Mouse (Mus musculus) spleen, embryonic (tissue): ENCODE results near the gene 9330182L06Rik.

Experiments used
- CTCF ChIA-PET: fragments of 350-600 bp; sonication (Branson Sonifier 250); formaldehyde crosslinking; loops from one replicate; lab custom pipeline; 2022; lab: Charles Lee

Gene 9330182L06Rik

GRCm38 (mm10) chr5:9361982-9362661 lies 96.2 kb downstream of the 9330182L06Rik start:
- CTCF ChIA-PET: no interaction called here

GRCm38 (mm10) chr5:9364937-9365336 lies 99.0 kb downstream of the 9330182L06Rik start:
- CTCF ChIA-PET: no interaction called here

- CTCF ChIA-PET: no interaction called here
These were observed 102.2 kb downstream of the 9330182L06Rik start for GRCm38 (mm10) chr5:9367920-9368692.

GRCm38 (mm10) chr5:9371127-9371526 lies 105.2 kb downstream of the 9330182L06Rik start:
- CTCF ChIA-PET: no interaction called here

GRCm38 (mm10) chr5:9373341-9373740 lies 107.4 kb downstream of the 9330182L06Rik start:
- CTCF ChIA-PET: no interaction called here

- CTCF ChIA-PET: interaction anchor here (0.7 kb wide), 1 partner anchor 24 kb away, joined by 3 read pairs; no protein-coding TSS in a partner anchor
These were observed 124.0 kb downstream of the 9330182L06Rik start for GRCm38 (mm10) chr5:9389968-9390367.

GRCm38 (mm10) chr5:9391858-9392393 lies 126.0 kb downstream of the 9330182L06Rik start:
- CTCF ChIA-PET: no interaction called here

- CTCF ChIA-PET: no interaction called here
These were observed 151.2 kb downstream of the 9330182L06Rik start for GRCm38 (mm10) chr5:9417098-9417497.

- CTCF ChIA-PET: no interaction called here
These were observed 151.9 kb downstream of the 9330182L06Rik start for GRCm38 (mm10) chr5:9417802-9418201.

- CTCF ChIA-PET: no interaction called here
These were observed 154.0 kb downstream of the 9330182L06Rik start for GRCm38 (mm10) chr5:9419964-9420363.

- CTCF ChIA-PET: no interaction called here
These were observed 158.5 kb downstream of the 9330182L06Rik start for GRCm38 (mm10) chr5:9424464-9424863.

GRCm38 (mm10) chr5:9427165-9427564 lies 161.2 kb downstream of the 9330182L06Rik start:
- CTCF ChIA-PET: interaction anchor here (0.6 to 0.8 kb wide), 3 partner anchors 18 to 342 kb away, joined by 3 to 10 read pairs (median 4); no protein-coding TSS in a partner anchor

- CTCF ChIA-PET: interaction anchor here (0.6 to 0.8 kb wide), 2 partner anchors 19 to 266 kb away, joined by 3 to 4 read pairs; no protein-coding TSS in a partner anchor
These were observed 161.8 kb downstream of the 9330182L06Rik start for GRCm38 (mm10) chr5:9427581-9428241.

GRCm38 (mm10) chr5:9428728-9429127 lies 162.8 kb downstream of the 9330182L06Rik start:
- CTCF ChIA-PET: interaction anchor here (0.7 kb wide), 1 partner anchor 747 kb away, joined by 4 read pairs; no protein-coding TSS in a partner anchor

- CTCF ChIA-PET: no interaction called here
These were observed 180.2 kb downstream of the 9330182L06Rik start for GRCm38 (mm10) chr5:9446146-9446545.

GRCm38 (mm10) chr5:9448931-9449330 lies 183.0 kb downstream of the 9330182L06Rik start:
- CTCF ChIA-PET: no interaction called here

GRCm38 (mm10) chr5:9449570-9449969 lies 183.7 kb downstream of the 9330182L06Rik start:
- CTCF ChIA-PET: no interaction called here

GRCm38 (mm10) chr5:9453298-9453697 lies 187.4 kb downstream of the 9330182L06Rik start:
- CTCF ChIA-PET: no interaction called here

- CTCF ChIA-PET: no interaction called here
These were observed 211.7 kb downstream of the 9330182L06Rik start for GRCm38 (mm10) chr5:9477587-9477986.

GRCm38 (mm10) chr5:9495456-9495855 lies 229.5 kb downstream of the 9330182L06Rik start:
- CTCF ChIA-PET: no interaction called here

- CTCF ChIA-PET: no interaction called here
These were observed 231.3 kb downstream of the 9330182L06Rik start for GRCm38 (mm10) chr5:9497235-9497634.

GRCm38 (mm10) chr5:9511027-9511426 lies 245.1 kb downstream of the 9330182L06Rik start:
- CTCF ChIA-PET: no interaction called here
